Mouse (Mus musculus) myocyte (in vitro differentiated cells): ENCODE measurements around the gene Slirp. TPM values are rescaled to one million over a fixed set of nuclear protein-coding genes. Genes with fewer than 3 reads are reported as not detected.

Experiments
- H3K27me3 ChIP-seq: one replicate; pipeline ENCODE4 v1.6.1; 2011; ENCODE audit not compliant: control insufficient read depth, insufficient read depth, insufficient read length
- H3K36me3 ChIP-seq: one replicate; pipeline ENCODE4 v1.6.1; 2011; ENCODE audit not compliant: control insufficient read depth, insufficient read depth
- H3K4me2 ChIP-seq: one replicate; pipeline ENCODE4 v1.6.1; 2011; ENCODE audit warnings: low read depth, control low read depth
- H3K4me3 ChIP-seq: one replicate; pipeline ENCODE4 v1.5.1; 2011; ENCODE audit warnings: mild to moderate bottlenecking, control low read depth, moderate library complexity
- H3K79me2 ChIP-seq: one replicate; pipeline ENCODE4 v1.6.1; 2011; ENCODE audit not compliant: control insufficient read depth, insufficient read depth
- H3ac ChIP-seq: one replicate; pipeline ENCODE4 v1.6.1; 2011; ENCODE audit not compliant: control insufficient read depth, insufficient read length
- CEBPB ChIP-seq: IDR thresholded peaks from 2 replicates; pipeline ENCODE4 v1.6.1; 2011; ENCODE audit warnings: mild to moderate bottlenecking, moderate library complexity; ENCODE audit not compliant: poor library complexity, insufficient read depth, severe bottlenecking
- E2F4 ChIP-seq: IDR thresholded peaks from one replicate; pipeline ENCODE4 v1.6.1; 2011; ENCODE audit warnings: mild to moderate bottlenecking, control low read depth, moderate library complexity; ENCODE audit not compliant: insufficient read depth
- MAX ChIP-seq: IDR thresholded peaks from one replicate; pipeline ENCODE4 v1.6.1; 2011; ENCODE audit warnings: low read depth, mild to moderate bottlenecking, control low read depth
- MYOD1 ChIP-seq, 3 experiments: IDR thresholded peaks; one replicate each; pipeline ENCODE4 v1.6.1; 2011; ENCODE audit warnings: control low read depth in 2 of 3, low read depth in 2 of 3, mild to moderate bottlenecking in 2 of 3, moderate library complexity in 1 of 3; ENCODE audit not compliant: insufficient read length in 2 of 3, control insufficient read depth in 1 of 3
- MYOG ChIP-seq, 3 experiments: IDR thresholded peaks; one replicate each; pipeline ENCODE4 v1.6.1; 2011; ENCODE audit warnings: control low read depth in 2 of 3, low read depth in 2 of 3, mild to moderate bottlenecking in 2 of 3; ENCODE audit not compliant: insufficient read length in 2 of 3, control insufficient read depth in 1 of 3, insufficient read depth in 1 of 3
- POLR2A ChIP-seq: IDR thresholded peaks from one replicate; pipeline ENCODE4 v1.6.1; 2011; ENCODE audit warnings: low read depth, mild to moderate bottlenecking, control low read depth, moderate library complexity; ENCODE audit not compliant: insufficient read length
- POLR2AphosphoS2 ChIP-seq: IDR thresholded peaks from one replicate; pipeline ENCODE4 v1.6.1; 2011; ENCODE audit warnings: low read depth, control low read depth; ENCODE audit not compliant: insufficient read length
- REST ChIP-seq: IDR thresholded peaks from one replicate; pipeline ENCODE4 v1.6.1; 2011; ENCODE audit warnings: mild to moderate bottlenecking, control low read depth, moderate library complexity; ENCODE audit not compliant: insufficient read depth, insufficient read length
- SRF ChIP-seq: IDR thresholded peaks from one replicate; pipeline ENCODE4 v1.6.1; 2011; ENCODE audit warnings: low read depth; ENCODE audit not compliant: control insufficient read depth, insufficient read length
- TCF12 ChIP-seq: IDR thresholded peaks from one replicate; pipeline ENCODE4 v1.6.1; 2011; ENCODE audit warnings: mild to moderate bottlenecking, control low read depth; ENCODE audit not compliant: poor library complexity, insufficient read depth, severe bottlenecking
- TCF3 ChIP-seq: IDR thresholded peaks from one replicate; pipeline ENCODE4 v1.6.1; 2011; ENCODE audit warnings: low read depth, control low read depth; ENCODE audit not compliant: insufficient read length
- USF1 ChIP-seq: IDR thresholded peaks from one replicate; pipeline ENCODE4 v1.6.1; 2011; ENCODE audit warnings: low read depth, mild to moderate bottlenecking, control low read depth, moderate library complexity
- polyA plus RNA-seq: library from polyadenylated mRNA; unstranded; fragments of >200 nt; fragmentation: generic; extraction: Trizol; gene quantifications from one replicate; pipeline ENCODE4 v1.2.1, GENCODE M21; 2012; ENCODE audit warnings: missing spikeins

Gene Slirp
- polyA plus RNA-seq, 1 experiment, result 101 TPM

GRCm38 (mm10) chr12:87401883-87402282 is 41.8 kb upstream of the Slirp start:
- H3K4me2 ChIP-seq, result no peak overlapping the region
- TF ChIP-seq E2F4 (no peak), POLR2AphosphoS2 (no peak), POLR2A (no peak), MYOG (IDR thresholded peaks at IDR 0.05; ENCODE audit: control insufficient read depth in 1 of 3, insufficient read depth in 1 of 3, insufficient read length in 2 of 3, low read depth in 2 of 3) (no peak), TCF12 (no peak), CEBPB (no peak), USF1 (no peak), SRF (no peak), TCF3 (no peak), REST (no peak), MAX (no peak), MYOD1 (IDR thresholded peaks at IDR 0.05; ENCODE audit: control insufficient read depth in 1 of 3, insufficient read length in 2 of 3, low read depth in 2 of 3) (no peak)
- H3K4me3 ChIP-seq, result no peak overlapping the region
- H3ac ChIP-seq, result no peak overlapping the region
- no peaks in the 10 kb centered on the region for H3K27me3 ChIP-seq
- no peaks in the 10 kb centered on the region for H3K79me2 ChIP-seq
- no peaks in the 10 kb centered on the region for H3K36me3 ChIP-seq

DNA sequence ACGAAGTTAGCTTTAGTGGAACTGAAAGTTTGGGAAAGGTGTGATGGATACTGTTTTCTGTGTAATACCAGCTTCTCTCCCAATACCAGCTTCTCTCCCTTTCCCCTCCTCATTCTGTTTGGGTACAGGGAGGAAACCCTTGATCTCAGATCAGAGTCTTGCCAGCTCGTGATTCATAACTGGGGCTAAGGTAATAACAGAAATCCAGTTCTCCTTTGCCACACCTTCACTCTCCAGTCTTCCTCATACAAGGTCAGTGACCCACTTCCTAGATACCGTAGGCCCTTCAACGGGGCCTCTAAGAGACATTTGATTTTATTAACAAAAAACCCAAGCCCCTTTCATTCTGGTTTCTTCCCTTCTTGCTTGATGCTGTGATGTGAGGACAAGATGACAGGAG is 38.5 kb upstream of the Slirp start:
- Histone ChIP-seq H3K79me2 (no peaks in the 10 kb centered on the region), H3K36me3 (no peaks in the 10 kb centered on the region), H3K4me2 (no peak overlapping the region), H3K27me3 (no peaks in the 10 kb centered on the region), H3ac (no peak overlapping the region), H3K4me3 (no peak overlapping the region)
- TF ChIP-seq CEBPB, result no peak
- no peak for TF ChIP-seq TCF3
- no peak for TF ChIP-seq MAX
- TF ChIP-seq POLR2A, result no peak
- TF ChIP-seq SRF, result no peak
- TF ChIP-seq MYOD1 (IDR thresholded peaks at IDR 0.05; ENCODE audit: control insufficient read depth in 1 of 3, insufficient read length in 2 of 3, low read depth in 2 of 3), result no peak
- TF ChIP-seq E2F4, result no peak
- no peak for TF ChIP-seq TCF12
- TF ChIP-seq POLR2AphosphoS2, result no peak
- TF ChIP-seq REST, result no peak
- TF ChIP-seq MYOG (IDR thresholded peaks at IDR 0.05; ENCODE audit: control insufficient read depth in 1 of 3, insufficient read depth in 1 of 3, insufficient read length in 2 of 3, low read depth in 2 of 3), result no peak
- no peak for TF ChIP-seq USF1

- H3K79me2 ChIP-seq, result no peaks in the 10 kb centered on the region
- no peaks in the 10 kb centered on the region for H3K36me3 ChIP-seq
- H3K27me3 ChIP-seq, result no peaks in the 10 kb centered on the region
- no peak overlapping the region for H3ac ChIP-seq
- no peak for TF ChIP-seq TCF3
- no peak for TF ChIP-seq CEBPB
- no peak for TF ChIP-seq POLR2AphosphoS2
- no peak for TF ChIP-seq E2F4
- TF ChIP-seq USF1, result no peak
- TF ChIP-seq POLR2A, result no peak
- no peak for TF ChIP-seq MYOG (IDR thresholded peaks at IDR 0.05; ENCODE audit: control insufficient read depth in 1 of 3, insufficient read depth in 1 of 3, insufficient read length in 2 of 3, low read depth in 2 of 3)
- no peak for TF ChIP-seq MAX
- TF ChIP-seq TCF12, result no peak
- TF ChIP-seq SRF, result no peak
- TF ChIP-seq MYOD1 (IDR thresholded peaks at IDR 0.05; ENCODE audit: control insufficient read depth in 1 of 3, insufficient read length in 2 of 3, low read depth in 2 of 3), result no peak
- no peak for TF ChIP-seq REST
- H3K4me3 ChIP-seq, result no peak overlapping the region
- no peak overlapping the region for H3K4me2 ChIP-seq
Measured at GRCm38 (mm10) chr12:87405721-87406120, 38.0 kb upstream of the Slirp start.

- Histone ChIP-seq H3K4me3 (no peak overlapping the region), H3ac (no peak overlapping the region), H3K79me2 (no peaks in the 10 kb centered on the region), H3K4me2 (peak overlapping the region; percentile 21), H3K36me3 (no peaks in the 10 kb centered on the region), H3K27me3 (no peaks in the 10 kb centered on the region)
- TF ChIP-seq TCF12, result no peak
- TF ChIP-seq POLR2AphosphoS2, result no peak
- no peak for TF ChIP-seq SRF
- no peak for TF ChIP-seq E2F4
- TF ChIP-seq REST, result no peak
- TF ChIP-seq MAX, result no peak
- TF ChIP-seq TCF3, result no peak
- TF ChIP-seq MYOD1 (IDR thresholded peaks at IDR 0.05; ENCODE audit: control insufficient read depth in 1 of 3, insufficient read length in 2 of 3, low read depth in 2 of 3), result no peak
- no peak for TF ChIP-seq USF1
- TF ChIP-seq POLR2A, result no peak
- no peak for TF ChIP-seq MYOG (IDR thresholded peaks at IDR 0.05; ENCODE audit: control insufficient read depth in 1 of 3, insufficient read depth in 1 of 3, insufficient read length in 2 of 3, low read depth in 2 of 3)
- TF ChIP-seq CEBPB, result no peak
Measured at GRCm38 (mm10) chr12:87407869-87408605, 35.7 kb upstream of the Slirp start.
